8 mouse cellular contexts compared by ENCODE assay signal in the genomic region with DNA sequence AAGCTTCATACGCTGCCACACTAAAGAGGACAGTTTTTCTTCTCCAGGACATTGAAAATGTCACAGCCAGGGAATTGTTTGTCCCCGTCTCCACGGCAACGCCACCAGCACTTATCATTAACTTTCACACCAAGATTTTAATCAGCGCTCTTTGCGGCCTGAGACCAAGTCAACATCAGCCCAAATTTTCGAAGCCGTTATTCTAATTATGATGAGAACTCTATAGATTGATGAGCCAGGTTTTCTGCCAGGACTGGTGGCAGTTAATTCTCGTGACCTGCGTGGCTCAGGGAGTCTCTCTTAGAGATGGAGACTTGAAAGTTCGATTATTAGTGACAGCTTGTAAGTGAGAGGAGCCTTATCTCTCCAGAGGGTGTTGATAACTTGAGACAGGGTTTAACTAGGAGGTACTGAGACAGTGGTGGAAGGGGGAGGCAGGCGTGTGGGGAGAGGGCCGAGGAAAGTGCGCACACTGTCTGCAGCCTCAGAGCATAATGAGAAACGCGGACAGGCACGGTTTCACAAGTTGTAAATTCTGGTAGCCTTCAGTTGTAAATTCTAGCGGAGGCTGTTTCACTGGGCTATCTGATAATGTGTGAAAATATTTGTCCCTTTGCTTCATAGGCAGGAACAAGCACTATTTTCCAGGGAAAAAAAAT.
DNase-seq lines count a peak whose midpoint lies in the region; ATAC-seq and TF ChIP-seq lines count a peak whose summit lies in the region.
"Had no signal": no experiment of that assay in that cellular context is flagged by ENCODE, and none has a peak within 500 bp of the region (broad histone marks: within the 10 kb centered on the region; RNA-seq: fewer than 3 reads in every experiment).

No protein-coding gene starts in this region.

- no peak overlapping the region for H3K4me3 ChIP-seq in midbrain, embryonic 10.5 days
- no peak overlapping the region for H3K4me3 ChIP-seq in midbrain, embryonic 15.5 days
- no peak overlapping the region for H3K4me3 ChIP-seq in forebrain, postnatal 0 days (ENCODE audit: low read depth, low read length)
- no peak overlapping the region for H3K4me3 ChIP-seq in limb, embryonic 12.5 days (replicated peaks)

- ATAC-seq in midbrain, embryonic 15.5 days (replicated peaks) = no peak
- peak; percentile 34; the same call in 1 of the 2 replicates for ATAC-seq in forebrain, postnatal 0 days
- ATAC-seq in limb, embryonic 12.5 days (ENCODE audit: insufficient number of reproducible peaks, insufficient read depth, low FRiP score, low TSS enrichment, low read depth) = no peak

- peaks cover 29% of the 10 kb centered on the region for H3K27me3 ChIP-seq in midbrain, embryonic 10.5 days (ENCODE audit: low read depth, poor library complexity, severe bottlenecking)
- peaks cover 3% of the 10 kb centered on the region for H3K27me3 ChIP-seq in midbrain, embryonic 15.5 days (replicated peaks)
- peaks cover 4% of the 10 kb centered on the region for H3K27me3 ChIP-seq in forebrain, postnatal 0 days (ENCODE audit: insufficient read depth, low read length)
- peaks cover 31% of the 10 kb centered on the region for H3K27me3 ChIP-seq in limb, embryonic 12.5 days

- TF ChIP-seq CTCF in forebrain, postnatal 0 days (IDR thresholded peaks at IDR 0.05; ENCODE audit: low read depth) = no peak

- no peak overlapping the region for H3K4me2 ChIP-seq in midbrain, embryonic 15.5 days
- H3K4me2 ChIP-seq in forebrain, postnatal 0 days (ENCODE audit: low read depth) = peak overlapping the region; percentile 13
- H3K4me2 ChIP-seq in limb, embryonic 12.5 days = peak overlapping the region; percentile 25

- H3K36me3 ChIP-seq in midbrain, embryonic 10.5 days = no peaks in the 10 kb centered on the region
- no peaks in the 10 kb centered on the region for H3K36me3 ChIP-seq in midbrain, embryonic 15.5 days (replicated peaks)
- H3K36me3 ChIP-seq in forebrain, postnatal 0 days (ENCODE audit: insufficient read depth) = no peaks in the 10 kb centered on the region
- no peaks in the 10 kb centered on the region for H3K36me3 ChIP-seq in limb, embryonic 12.5 days

- peak; percentile 48 for DNase-seq in midbrain, embryonic 10.5 days (ENCODE audit: low spot score)
- DNase-seq in forebrain, postnatal 0 days = peak; percentile 37
- no peak for DNase-seq in left cerebral cortex, adult 8-10 months (ENCODE audit: low spot score in 2 of 2)
- DNase-seq in spleen, adult 12 weeks (ENCODE audit: low spot score) = no peak
- DNase-seq in urinary bladder, postnatal 14 days (ENCODE audit: low spot score) = no peak
- DNase-seq: cerebellum, adult 11 months had no signal

- H3K9ac ChIP-seq in midbrain, embryonic 15.5 days = no peak overlapping the region
- H3K9ac ChIP-seq in forebrain, postnatal 0 days = no peak overlapping the region
- H3K9ac ChIP-seq in limb, embryonic 12.5 days (replicated peaks) = no peak overlapping the region

- WGBS in midbrain, embryonic 10.5 days = 39% methylated on average over 18 of the region's 18 CpGs
- 17% methylated on average over 18 of the region's 18 CpGs for WGBS in midbrain, embryonic 15.5 days
- WGBS in forebrain, postnatal 0 days = 15% methylated on average over 18 of the region's 18 CpGs
- 9% methylated on average over 18 of the region's 18 CpGs for WGBS in limb, embryonic 12.5 days

- peaks cover 30% of the 10 kb centered on the region for H3K4me1 ChIP-seq in midbrain, embryonic 10.5 days
- peaks cover 14% of the 10 kb centered on the region for H3K4me1 ChIP-seq in midbrain, embryonic 15.5 days
- H3K4me1 ChIP-seq in forebrain, postnatal 0 days (ENCODE audit: insufficient read depth) = peaks cover 8% of the 10 kb centered on the region; the same call in 1 of the 2 replicates
- H3K4me1 ChIP-seq in limb, embryonic 12.5 days (replicated peaks) = peaks cover 62% of the 10 kb centered on the region

- no peaks in the 10 kb centered on the region for H3K9me3 ChIP-seq in midbrain, embryonic 10.5 days (replicated peaks)
- H3K9me3 ChIP-seq in midbrain, embryonic 15.5 days = no peaks in the 10 kb centered on the region
- H3K9me3 ChIP-seq in forebrain, postnatal 0 days (ENCODE audit: low read length) = no peaks in the 10 kb centered on the region
- no peaks in the 10 kb centered on the region for H3K9me3 ChIP-seq in limb, embryonic 12.5 days

- H3K27ac ChIP-seq in midbrain, embryonic 10.5 days (replicated peaks) = 0 out of 2 replicates have a peak overlapping the region, but pooled peaks have one; percentile 6
- no peak overlapping the region for H3K27ac ChIP-seq in midbrain, embryonic 15.5 days
- no peak overlapping the region for H3K27ac ChIP-seq in forebrain, postnatal 0 days (ENCODE audit: low read depth, low read length)
- H3K27ac ChIP-seq in limb, embryonic 12.5 days = peak overlapping the region; percentile 74

Comparison
In these comparisons a context has a peak if more than half of its experiments do, and no peak if none do; other contexts are left out.
1. H3K27ac ChIP-seq: peak in midbrain, embryonic 10.5 days (single experiment) and limb, embryonic 12.5 days (single experiment); none in midbrain, embryonic 15.5 days (single experiment) and forebrain, postnatal 0 days (single experiment).
2. DNase-seq: peak in midbrain, embryonic 10.5 days (single experiment) and forebrain, postnatal 0 days (single experiment); none in left cerebral cortex, adult 8-10 months (0 of 2), spleen, adult 12 weeks (single experiment) and urinary bladder, postnatal 14 days (single experiment).